Mouse (Mus musculus): Measurements from ENCODE around the gene Hoxd8.
A peak's percentile ranks its signal among the peaks of the same experiment; 100 is the strongest.

Hoxd8 gene

GRCm38 (mm10) chr2:74699664-74700545, 4.5 kb upstream of the Hoxd8 start:
- no peak for DNase-seq

DNA sequence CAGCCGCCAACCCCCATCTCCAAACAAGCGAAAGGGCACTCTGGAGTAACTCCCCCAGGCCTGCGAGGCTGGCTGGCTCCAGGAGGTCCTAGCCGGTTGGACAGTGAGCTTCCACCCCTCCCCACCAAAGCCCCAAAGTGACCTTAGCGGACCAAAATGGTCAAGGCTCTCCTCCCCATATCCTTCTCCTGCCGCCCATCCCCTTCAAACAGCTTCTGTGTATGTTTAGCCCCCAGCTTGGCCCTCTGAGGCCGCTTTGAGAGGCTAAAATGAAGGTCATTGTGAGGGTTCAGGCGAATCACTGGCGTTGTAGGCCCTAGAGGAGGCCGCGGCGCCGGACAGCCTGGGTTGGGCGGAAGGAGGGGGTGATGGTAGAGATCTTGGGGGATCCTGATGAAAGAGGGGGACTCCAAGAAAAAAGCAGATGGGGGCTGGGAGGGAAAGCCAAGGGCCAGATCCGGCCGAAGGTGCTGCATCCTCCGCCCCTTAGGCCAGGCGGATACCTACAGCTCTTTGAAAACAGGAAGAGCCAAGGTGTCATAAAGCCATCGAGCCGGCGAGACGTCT, 3.8 kb upstream of the Hoxd8 start:
- DNase-seq: no peak

DNA sequence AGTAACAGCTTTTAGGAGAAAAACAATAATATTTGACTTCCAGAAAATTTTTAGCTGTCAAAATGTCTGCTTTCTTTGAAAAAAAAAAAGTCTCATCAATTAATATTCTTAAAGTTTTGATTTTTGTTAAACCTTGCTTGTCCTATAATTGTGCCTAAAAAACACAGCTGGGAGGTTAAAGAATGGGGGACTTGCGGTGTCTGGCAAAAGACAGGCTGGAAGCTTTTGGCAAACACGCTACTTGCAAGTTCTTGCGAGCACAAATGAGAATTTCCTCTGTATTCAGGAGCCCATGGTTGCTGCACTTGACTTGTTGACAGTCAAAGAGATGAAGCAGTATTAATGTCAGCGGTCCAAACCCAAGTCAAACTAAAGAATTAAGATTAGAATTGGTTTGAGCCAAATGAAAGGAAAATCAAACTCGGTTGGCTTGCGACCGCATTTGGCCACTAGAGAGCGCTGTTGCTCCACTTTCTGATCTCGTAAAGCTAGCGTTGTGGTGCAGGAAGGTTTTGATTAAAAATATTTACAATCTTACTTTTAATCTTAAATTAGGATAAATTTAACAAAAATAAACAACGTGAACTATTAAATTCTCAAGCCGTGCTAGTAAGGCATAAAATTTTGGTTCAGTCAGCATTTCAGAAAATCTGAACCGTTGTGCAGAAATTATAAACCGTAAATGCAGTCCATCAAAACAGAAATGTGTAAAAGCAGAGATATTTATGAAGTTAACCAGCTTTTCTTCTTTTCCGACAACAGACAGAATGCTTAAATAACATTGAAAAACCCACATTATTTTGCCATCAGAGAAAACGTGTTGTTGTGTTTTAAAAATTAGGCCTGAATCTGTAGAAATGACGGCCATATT, 2.2 kb upstream of the Hoxd8 start:
- DNase-seq: peak; percentile 76 to 85

GRCm38 (mm10) chr2:74702820-74703219, 1.6 kb upstream of the Hoxd8 start:
- no peak for DNase-seq

- no peak for DNase-seq
These were observed 1.1 kb upstream of the Hoxd8 start for GRCm38 (mm10) chr2:74703317-74703716.

- no peak for DNase-seq
These were observed 559 bp upstream of the Hoxd8 start for GRCm38 (mm10) chr2:74703720-74704392.

- no peak for DNase-seq
These were observed 618 bp downstream of the Hoxd8 start for GRCm38 (mm10) chr2:74704999-74705466.

- DNase-seq: no peak
These were observed 1.2 kb downstream of the Hoxd8 start for GRCm38 (mm10) chr2:74705467-74706089.

DNA sequence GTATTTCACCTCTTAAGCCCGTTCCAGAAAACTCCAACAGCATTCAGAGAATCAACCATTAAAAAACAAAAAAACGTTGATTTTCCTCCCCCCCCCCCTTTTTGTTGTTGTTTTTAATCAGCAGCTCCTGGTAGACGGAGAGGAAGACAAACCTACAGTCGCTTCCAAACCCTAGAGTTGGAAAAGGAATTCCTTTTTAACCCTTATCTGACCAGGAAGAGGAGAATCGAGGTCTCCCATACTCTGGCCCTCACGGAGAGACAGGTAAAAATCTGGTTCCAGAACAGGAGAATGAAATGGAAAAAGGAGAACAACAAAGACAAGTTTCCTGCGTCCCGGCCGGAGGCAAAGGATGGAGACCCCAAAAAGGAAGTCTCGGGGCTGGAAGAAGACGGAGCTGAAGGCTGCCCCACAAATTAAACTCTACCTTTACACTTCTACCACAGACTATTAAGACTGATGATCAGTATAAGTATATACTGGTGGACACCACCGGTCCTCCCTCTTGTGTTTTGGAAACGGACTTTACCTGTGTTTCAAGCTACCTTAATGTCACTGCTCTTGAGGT, 2.1 kb downstream of the Hoxd8 start:
- no peak for DNase-seq

DNA sequence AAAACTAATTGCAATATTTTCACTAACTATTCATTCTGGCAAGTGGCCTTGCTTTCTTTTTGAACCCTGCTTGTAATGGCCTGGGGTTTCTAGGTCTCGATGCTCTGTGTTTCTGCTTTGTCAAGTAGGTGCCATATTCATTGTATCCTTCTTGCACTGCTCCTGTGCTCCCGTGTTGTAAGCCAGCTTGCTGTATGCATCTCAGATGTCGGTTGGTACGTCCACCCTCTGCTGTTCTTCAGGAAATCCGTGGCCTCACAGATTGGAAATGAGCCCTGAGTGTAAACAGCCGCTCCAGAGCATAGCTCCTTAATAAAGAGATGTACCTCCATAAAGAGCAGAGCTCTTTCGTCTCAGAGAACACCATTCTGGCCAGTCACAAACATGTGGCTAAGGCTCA, 3.2 kb downstream of the Hoxd8 start:
- no peak for DNase-seq

DNA sequence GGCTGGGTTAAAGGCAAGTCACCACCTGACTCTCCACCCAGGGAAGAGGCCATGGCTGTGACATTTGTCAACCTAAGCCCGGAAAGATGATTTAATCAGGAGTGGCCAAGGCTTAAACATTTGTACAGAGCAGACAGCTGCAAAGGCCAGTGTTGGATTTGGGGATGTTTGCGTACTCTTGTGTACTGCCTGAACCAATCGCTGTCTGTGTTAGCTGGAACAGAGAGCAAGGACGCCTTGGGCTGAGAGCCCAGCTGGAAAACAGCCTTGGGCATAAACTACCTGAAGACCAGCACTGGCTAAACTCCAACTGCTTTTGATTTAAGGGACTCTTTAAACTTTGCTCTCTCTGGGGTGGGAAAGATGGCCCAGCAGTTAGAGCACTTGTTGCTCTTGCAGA, 4.3 kb downstream of the Hoxd8 start:
- DNase-seq: no peak

GRCm38 (mm10) chr2:74709465-74710419, 5.3 kb downstream of the Hoxd8 start:
- no peak for DNase-seq

- no peak for DNase-seq
These were observed 6.6 kb downstream of the Hoxd8 start for GRCm38 (mm10) chr2:74710929-74711543.

GRCm38 (mm10) chr2:74711721-74712621, 7.6 kb downstream of the Hoxd8 start, which contains the start of the genes Hoxd3 and Hoxd4:
Hoxd3 (plus strand) TSS chr2:74711927.
Hoxd4 (plus strand) TSS chr2:74711929.
- no peak for DNase-seq

DNA sequence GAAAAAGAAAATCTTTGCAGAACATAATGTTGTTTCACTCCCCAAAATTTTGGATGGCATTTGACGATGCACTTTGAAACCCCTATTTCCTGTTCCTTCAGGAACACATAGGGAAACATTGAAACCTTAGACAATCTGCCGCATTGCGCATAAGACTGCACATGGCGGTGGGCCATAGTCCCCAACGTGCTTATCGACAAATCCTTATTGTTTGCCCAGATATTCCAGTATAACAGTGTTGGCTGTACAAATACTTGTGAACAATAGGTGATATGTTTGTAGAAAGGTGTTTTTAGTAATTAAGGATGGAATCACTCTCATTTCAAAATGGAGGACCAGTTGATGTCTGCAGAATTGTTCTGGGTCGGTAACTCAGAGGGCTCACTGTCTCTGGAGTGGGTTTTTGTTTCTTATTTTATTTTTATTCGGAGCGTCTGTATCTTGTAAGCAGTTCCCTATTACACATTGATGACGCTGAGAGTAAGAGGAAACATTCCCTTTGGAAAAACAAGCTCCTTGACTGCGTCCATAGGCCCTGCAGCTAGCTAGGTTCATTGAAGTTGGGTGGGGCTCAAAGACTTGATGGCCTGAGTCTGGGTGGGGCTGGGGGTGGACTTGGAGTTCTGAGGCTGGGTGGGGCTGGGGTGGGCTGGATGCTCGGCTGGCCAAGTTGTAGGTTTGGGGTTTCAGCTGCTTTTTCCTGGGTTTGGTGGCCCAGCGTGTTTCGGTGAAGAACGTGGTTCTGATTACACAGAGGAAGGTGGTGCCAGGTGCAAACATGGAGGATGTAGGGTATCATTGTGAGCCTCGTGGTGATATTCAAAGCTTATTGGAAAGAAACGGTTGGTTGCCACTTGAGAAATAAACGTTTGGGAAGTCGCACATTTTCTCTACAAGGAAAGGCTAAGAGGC, 9.1 kb downstream of the Hoxd8 start:
- DNase-seq: no peak

DNA sequence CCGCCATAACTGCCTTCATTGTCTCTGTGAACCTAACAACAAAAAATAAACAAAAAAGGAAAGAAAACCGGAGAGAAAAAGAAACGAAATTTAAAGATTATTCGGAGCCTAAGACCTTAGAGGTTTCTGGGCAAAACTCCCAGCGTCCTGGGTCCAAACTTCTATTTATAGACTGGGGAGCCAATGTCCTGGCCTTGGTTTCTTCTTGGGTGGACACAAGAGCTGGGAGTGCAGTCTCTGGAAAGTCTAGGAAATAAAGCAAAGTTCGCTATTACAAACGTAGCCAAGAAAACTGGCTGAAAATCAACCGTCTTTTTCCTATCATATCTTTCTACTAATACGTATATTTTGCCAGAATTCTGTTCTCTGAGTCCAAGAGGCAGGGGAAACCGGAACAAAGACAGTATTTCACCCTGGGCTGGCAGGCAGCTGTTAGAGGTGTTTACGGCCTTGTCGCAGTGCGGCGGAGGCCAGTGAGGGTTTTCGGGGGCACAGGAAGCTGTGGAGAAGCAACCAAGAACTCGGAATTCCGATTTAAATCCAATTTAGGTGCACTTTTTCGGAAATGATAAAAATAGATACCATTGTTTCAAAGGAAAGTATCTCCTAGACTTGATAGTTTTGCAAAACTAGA, 9.9 kb downstream of the Hoxd8 start:
- no peak for DNase-seq

DNA sequence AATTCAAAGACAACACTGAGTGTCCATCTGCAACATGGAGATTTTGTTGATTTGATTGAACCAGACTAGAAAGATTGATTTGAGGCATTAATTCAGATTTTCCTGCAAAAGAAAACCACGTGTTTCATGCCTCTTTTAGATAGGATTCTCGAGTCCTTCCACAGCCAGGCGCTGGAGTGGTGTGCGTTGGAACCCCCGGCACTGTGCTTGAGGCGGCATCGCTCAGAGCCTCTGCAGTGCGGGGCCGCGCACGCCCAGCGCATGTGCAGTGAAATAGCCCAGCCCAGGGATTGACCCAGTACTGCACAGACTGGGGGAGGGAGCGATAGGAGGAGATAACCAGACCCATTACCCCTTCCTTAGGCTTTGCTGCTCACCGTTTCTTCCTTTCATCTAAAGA, 10.5 kb downstream of the Hoxd8 start:
- no peak for DNase-seq

Measured in cerebellum, postnatal 25 days (tissue).